In the genomic region with DNA sequence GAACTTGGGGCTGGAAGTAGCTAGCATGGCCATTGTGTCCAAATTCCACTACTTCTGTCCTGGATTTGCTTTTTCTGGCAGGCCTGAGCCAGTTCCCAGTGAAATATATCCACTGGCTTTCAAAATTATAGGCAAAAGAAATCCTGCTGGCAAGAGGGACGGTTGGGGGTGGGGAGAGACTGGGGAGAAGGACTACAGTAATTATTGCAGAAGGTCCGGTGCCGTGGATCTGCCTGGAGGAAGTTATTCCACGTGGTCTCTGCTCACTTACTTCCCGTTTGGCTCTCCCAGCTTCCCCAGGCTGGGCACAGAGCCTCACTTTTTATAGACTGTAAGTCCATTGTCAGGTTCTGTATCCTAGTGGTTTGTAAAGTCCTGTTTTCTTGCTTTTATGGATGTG, we compare ENCODE assay signal across 9 mouse cellular contexts.
DNase-seq lines count a peak whose midpoint lies in the region; ATAC-seq and TF ChIP-seq lines count a peak whose summit lies in the region.
"Had no signal": no experiment of that assay in that cellular context is flagged by ENCODE, and none has a peak within 500 bp of the region (broad histone marks: within the 10 kb centered on the region; RNA-seq: fewer than 3 reads in every experiment).

No protein-coding gene starts in this region.

- H3K27ac ChIP-seq in liver, adult 2 months (replicated peaks; ENCODE audit: insufficient read depth, low read depth, low read length) = no peak overlapping the region
- H3K27ac ChIP-seq in liver, embryonic 12.5 days = no peak overlapping the region
- no peak overlapping the region for H3K27ac ChIP-seq in limb, embryonic 14.5 days (replicated peaks; ENCODE audit: low read depth, low read length)
- H3K27ac ChIP-seq in thymus, adult 2 months (ENCODE audit: control insufficient read depth, insufficient read depth, low read length) = no peak overlapping the region
- H3K27ac ChIP-seq: heart, embryonic 15.5 days had no signal

- H3K9ac ChIP-seq in liver, adult 2 months (ENCODE audit: low read depth, low read length) = no peak overlapping the region
- no peak overlapping the region for H3K9ac ChIP-seq in liver, embryonic 12.5 days
- H3K9ac ChIP-seq in limb, embryonic 14.5 days (ENCODE audit: low read depth, low read length, severe bottlenecking) = no peak overlapping the region
- H3K9ac ChIP-seq: heart, embryonic 15.5 days had no signal

- no peaks in the 10 kb centered on the region for H3K79me2 ChIP-seq in liver, adult 2 months (ENCODE audit: control insufficient read depth, insufficient read depth, low read length)

- TF ChIP-seq POLR2A in liver, adult 2 months (IDR thresholded peaks at IDR 0.05; ENCODE audit: extremely low read depth, insufficient read depth, low read length) = no peak
- TF ChIP-seq POLR2A in limb, embryonic 14.5 days (IDR thresholded peaks at IDR 0.05; ENCODE audit: borderline replicate concordance, extremely low read depth, insufficient read depth, insufficient read length) = no peak
- TF ChIP-seq POLR2A in thymus, adult 2 months (IDR thresholded peaks at IDR 0.05; ENCODE audit: control insufficient read depth, extremely low read depth, insufficient read depth, low read length, poor library complexity) = no peak

- H3K9me3 ChIP-seq in liver, embryonic 12.5 days (replicated peaks) = no peaks in the 10 kb centered on the region
- H3K9me3 ChIP-seq in limb, embryonic 14.5 days (ENCODE audit: control insufficient read depth, low read length) = no peaks in the 10 kb centered on the region
- H3K9me3 ChIP-seq: heart, embryonic 15.5 days had no signal

- peak; percentile 19 for DNase-seq in liver, adult 2 months (ENCODE audit: extremely low read depth, low read depth, low spot score)
- peak; percentile 51 to 77 for DNase-seq in gastrocnemius, postnatal 4 days (ENCODE audit: low spot score in 2 of 2)
- DNase-seq in limb, embryonic 14.5 days (ENCODE audit: low spot score) = peak; percentile 66
- peak; percentile 35 for DNase-seq in testis, postnatal 14 days (ENCODE audit: low spot score)
- DNase-seq in left cerebral cortex, postnatal 14 days (ENCODE audit: low spot score in 2 of 2) = no peak
- DNase-seq in thymus, adult 2 months = no peak

- no peaks in the 10 kb centered on the region for H3K36me3 ChIP-seq in liver, adult 2 months (ENCODE audit: control insufficient read depth, insufficient read depth, low read length)
- H3K36me3 ChIP-seq in liver, embryonic 12.5 days = no peaks in the 10 kb centered on the region
- H3K36me3 ChIP-seq in limb, embryonic 14.5 days (ENCODE audit: control insufficient read depth, insufficient read depth, low read length) = no peaks in the 10 kb centered on the region
- H3K36me3 ChIP-seq in thymus, adult 2 months (ENCODE audit: control insufficient read depth, insufficient read depth, low read length) = no peaks in the 10 kb centered on the region
- H3K36me3 ChIP-seq: heart, embryonic 15.5 days had no signal

- TF ChIP-seq CTCF in liver, adult 2 months (IDR thresholded peaks at IDR 0.05; ENCODE audit: low read depth, low read length) = no peak
- no peak for TF ChIP-seq CTCF in thymus, adult 2 months (IDR thresholded peaks at IDR 0.05; ENCODE audit: borderline replicate concordance, control insufficient read depth, extremely low read depth, insufficient read depth, low read length, poor library complexity)

- no peak overlapping the region for H3K4me2 ChIP-seq in liver, embryonic 12.5 days
- no peak overlapping the region for H3K4me2 ChIP-seq in limb, embryonic 14.5 days (replicated peaks; ENCODE audit: low read depth, low read length, severe bottlenecking)
- H3K4me2 ChIP-seq: heart, embryonic 15.5 days had no signal

- intact Hi-C loops in left cerebral cortex, postnatal 14 days (cut with DNase I) = no loop called here

- ATAC-seq in liver, embryonic 12.5 days = no peak
- ATAC-seq in limb, embryonic 14.5 days (ENCODE audit: low FRiP score, low read depth) = peak; percentile 69
- ATAC-seq in activated CD4-positive, CD25-positive, alpha-beta regulatory T cell, adult 4 months = no peak

- WGBS in liver, adult 2 months = 68% methylated on average over 5 of the region's 5 CpGs
- WGBS in liver, embryonic 12.5 days (ENCODE audit: insufficient replicate concordance) = 30% methylated on average over 5 of the region's 5 CpGs
- 14% methylated on average over 5 of the region's 5 CpGs for WGBS in limb, embryonic 14.5 days
- WGBS in thymus, adult 2 months = 23% methylated on average over 5 of the region's 5 CpGs

- H3K27me3 ChIP-seq in liver, adult 2 months (ENCODE audit: control insufficient read depth, insufficient read depth, low read length) = no peaks in the 10 kb centered on the region
- no peaks in the 10 kb centered on the region for H3K27me3 ChIP-seq in liver, embryonic 12.5 days (replicated peaks)
- no peaks in the 10 kb centered on the region for H3K27me3 ChIP-seq in limb, embryonic 14.5 days (ENCODE audit: control insufficient read depth, insufficient read depth, low read length)
- no peaks in the 10 kb centered on the region for H3K27me3 ChIP-seq in thymus, adult 2 months (ENCODE audit: control insufficient read depth, insufficient read depth, low read length)
- H3K27me3 ChIP-seq: heart, embryonic 15.5 days had no signal

- no peak overlapping the region for H3K4me3 ChIP-seq in liver, adult 2 months (ENCODE audit: insufficient read depth, low read depth, low read length)
- no peak overlapping the region for H3K4me3 ChIP-seq in liver, embryonic 12.5 days
- no peak overlapping the region for H3K4me3 ChIP-seq in limb, embryonic 14.5 days (replicated peaks; ENCODE audit: low read length)
- no peak overlapping the region for H3K4me3 ChIP-seq in thymus, adult 2 months (ENCODE audit: control insufficient read depth, insufficient read depth, low read length)
- H3K4me3 ChIP-seq: heart, embryonic 15.5 days had no signal

- no peaks in the 10 kb centered on the region for H3K4me1 ChIP-seq in liver, adult 2 months (ENCODE audit: control insufficient read depth, insufficient read depth, low read length)
- no peaks in the 10 kb centered on the region for H3K4me1 ChIP-seq in liver, embryonic 12.5 days
- H3K4me1 ChIP-seq in limb, embryonic 14.5 days (ENCODE audit: control insufficient read depth, insufficient read depth, low read length) = peaks cover 20% of the 10 kb centered on the region
- H3K4me1 ChIP-seq in thymus, adult 2 months (replicated peaks; ENCODE audit: control insufficient read depth, insufficient read depth, low read length) = no peaks in the 10 kb centered on the region

Comparison
In these comparisons a context has a peak if more than half of its experiments do, and no peak if none do; other contexts are left out.
1. DNase-seq: peak in liver, adult 2 months (single experiment), gastrocnemius, postnatal 4 days (2 of 2), limb, embryonic 14.5 days (single experiment) and testis, postnatal 14 days (single experiment); none in left cerebral cortex, postnatal 14 days (0 of 2) and thymus, adult 2 months (single experiment).